Mouse (Mus musculus): Measurements from ENCODE around the gene Dynlrb2.

The Dynlrb2 gene

GRCm38 (mm10) chr8:116504477-116505120, at the start of gene Dynlrb2:
Gene Dynlrb2 (plus strand): TSS chr8:116504974.
- DNase-seq (ENCODE audit: low spot score in 2 of 2) = peak; percentile 94

- no peak for DNase-seq (ENCODE audit: low spot score in 2 of 2)
Observed at GRCm38 (mm10) chr8:116458569-116458968, 46.2 kb upstream of the Dynlrb2 start.

- no peak for DNase-seq (ENCODE audit: low spot score in 2 of 2)
Observed at GRCm38 (mm10) chr8:116461472-116461871, 43.3 kb upstream of the Dynlrb2 start.

- DNase-seq (ENCODE audit: low spot score in 2 of 2) = no peak
Observed at GRCm38 (mm10) chr8:116466586-116466985, 38.2 kb upstream of the Dynlrb2 start.

- DNase-seq (ENCODE audit: low spot score in 2 of 2) = no peak
Observed at GRCm38 (mm10) chr8:116467027-116467426, 37.7 kb upstream of the Dynlrb2 start.

GRCm38 (mm10) chr8:116477941-116478340, 26.8 kb upstream of the Dynlrb2 start:
- peak in 1 of 2 experiments; percentile 37 for DNase-seq (ENCODE audit: low spot score in 2 of 2)

- peak in 1 of 2 experiments; percentile 58 for DNase-seq (ENCODE audit: low spot score in 2 of 2)
Observed at GRCm38 (mm10) chr8:116478681-116479080, 26.1 kb upstream of the Dynlrb2 start.

- peak; percentile 26 to 51 for DNase-seq (ENCODE audit: low spot score in 2 of 2)
Observed at GRCm38 (mm10) chr8:116480894-116481293, 23.9 kb upstream of the Dynlrb2 start.

GRCm38 (mm10) chr8:116482738-116483137, 22.0 kb upstream of the Dynlrb2 start:
- DNase-seq (ENCODE audit: low spot score in 2 of 2) = no peak

GRCm38 (mm10) chr8:116484087-116484486, 20.7 kb upstream of the Dynlrb2 start:
- DNase-seq (ENCODE audit: low spot score in 2 of 2) = no peak

GRCm38 (mm10) chr8:116488546-116488945, 16.2 kb upstream of the Dynlrb2 start:
- DNase-seq (ENCODE audit: low spot score in 2 of 2) = no peak

GRCm38 (mm10) chr8:116500057-116500809, 4.5 kb upstream of the Dynlrb2 start:
- no peak for DNase-seq (ENCODE audit: low spot score in 2 of 2)

- no peak for DNase-seq (ENCODE audit: low spot score in 2 of 2)
Observed at GRCm38 (mm10) chr8:116508721-116509120, 3.9 kb downstream of the Dynlrb2 start.

GRCm38 (mm10) chr8:116509247-116509646, 4.5 kb downstream of the Dynlrb2 start:
- no peak for DNase-seq (ENCODE audit: low spot score in 2 of 2)

- DNase-seq (ENCODE audit: low spot score in 2 of 2) = no peak
Observed at GRCm38 (mm10) chr8:116519676-116520075, 14.9 kb downstream of the Dynlrb2 start.

GRCm38 (mm10) chr8:116521208-116521607, 16.4 kb downstream of the Dynlrb2 start:
- no peak for DNase-seq (ENCODE audit: low spot score in 2 of 2)

GRCm38 (mm10) chr8:116521641-116522040, 16.9 kb downstream of the Dynlrb2 start:
- no peak for DNase-seq (ENCODE audit: low spot score in 2 of 2)

GRCm38 (mm10) chr8:116522104-116522767, 17.5 kb downstream of the Dynlrb2 start:
- no peak for DNase-seq (ENCODE audit: low spot score in 2 of 2)

- DNase-seq (ENCODE audit: low spot score in 2 of 2) = no peak
Observed at GRCm38 (mm10) chr8:116524915-116525314, 20.1 kb downstream of the Dynlrb2 start.

GRCm38 (mm10) chr8:116528736-116529135, 24.0 kb downstream of the Dynlrb2 start:
- DNase-seq (ENCODE audit: low spot score in 2 of 2) = no peak

GRCm38 (mm10) chr8:116533081-116533480, 28.3 kb downstream of the Dynlrb2 start:
- no peak for DNase-seq (ENCODE audit: low spot score in 2 of 2)

GRCm38 (mm10) chr8:116536786-116537185, 32.0 kb downstream of the Dynlrb2 start:
- DNase-seq (ENCODE audit: low spot score in 2 of 2) = no peak

- no peak for DNase-seq (ENCODE audit: low spot score in 2 of 2)
Observed at GRCm38 (mm10) chr8:116538763-116539162, 34.0 kb downstream of the Dynlrb2 start.

Data from natural killer cell, adult 2 months (primary cell).